Mouse (Mus musculus) spleen, adult 12 weeks (tissue): ENCODE results near the gene Slc22a12.

Experiments
- DNase-seq: peaks from one replicate; pipeline ENCODE4 v3.0.0; 2022; ENCODE audit warnings: low spot score

Gene Slc22a12

GRCm38 (mm10) chr19:6493219-6493618, 49.6 kb downstream of the Slc22a12 start:
- no peak for DNase-seq

DNA sequence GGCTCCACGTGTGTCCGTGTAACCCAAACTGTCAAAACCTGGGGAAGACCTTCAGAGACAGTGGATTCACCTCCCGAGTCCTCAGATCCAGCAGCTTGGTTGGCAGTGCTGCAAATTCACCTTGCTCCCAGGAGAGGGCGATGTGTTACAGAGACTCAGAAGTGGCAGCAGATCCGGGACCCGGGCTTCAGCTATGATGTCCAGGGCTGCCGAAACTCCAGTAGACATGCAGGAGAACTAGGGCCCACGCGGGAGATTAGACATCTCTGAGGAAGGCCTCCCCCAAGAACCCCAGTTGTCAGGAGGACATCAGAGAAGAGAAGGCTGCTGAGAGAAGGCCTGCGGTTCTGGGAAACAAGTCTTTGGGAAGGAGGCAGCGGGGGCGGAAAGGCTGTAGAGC, 50.7 kb downstream of the Slc22a12 start:
- DNase-seq, result no peak

DNA sequence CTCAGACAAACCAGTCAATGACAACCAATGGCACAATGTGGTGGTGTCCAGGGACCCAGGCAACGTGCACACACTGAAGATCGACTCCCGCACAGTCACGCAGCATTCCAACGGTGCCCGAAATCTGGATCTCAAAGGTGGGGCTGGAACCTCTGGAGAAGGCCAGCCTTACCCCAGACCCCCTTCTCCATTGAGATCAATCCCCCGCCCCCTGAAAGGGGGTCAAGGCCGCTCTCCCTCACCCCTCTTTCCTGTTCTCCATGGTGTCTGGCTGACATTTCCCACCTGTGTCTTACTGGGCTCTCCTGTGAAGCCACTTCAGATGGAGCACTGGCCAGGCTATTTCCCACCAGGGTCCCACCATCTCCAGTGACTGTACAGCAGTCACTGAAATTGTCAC, 51.3 kb downstream of the Slc22a12 start:
- DNase-seq, result no peak

DNA sequence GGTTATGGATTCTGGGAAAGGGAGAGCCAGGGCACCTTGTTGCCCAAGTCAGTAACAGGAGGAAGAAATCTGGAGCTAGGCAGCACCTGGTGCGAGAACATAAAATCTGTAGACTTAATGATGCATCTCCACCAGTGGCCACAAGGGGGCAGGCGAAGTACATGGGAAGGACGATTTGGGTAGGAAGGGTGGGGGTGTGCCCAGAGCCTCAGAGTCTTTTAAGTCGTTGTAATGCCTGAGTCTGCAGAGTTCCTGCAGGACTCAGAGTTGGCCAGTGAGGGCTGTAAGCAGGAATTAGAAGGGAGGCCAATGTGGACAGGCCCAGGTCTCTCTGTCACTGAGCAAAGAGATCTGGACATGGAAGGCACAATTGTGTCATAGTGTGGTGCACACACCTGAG, 53.8 kb downstream of the Slc22a12 start:
- peak; percentile 58 for DNase-seq
